Mouse (Mus musculus) left cerebral cortex, postnatal 36 days (tissue): Measurements from ENCODE around the gene Otoa. TPM values are rescaled to one million over a fixed set of nuclear protein-coding genes. Genes with fewer than 3 reads are reported as not detected.
A peak's percentile ranks its signal among the peaks of the same experiment; 100 is the strongest.

Experiments
- DNase-seq, 2 experiments: peaks; one replicate each; pipeline ENCODE4 v3.0.0; 2021 to 2022; ENCODE audit warnings: low spot score in 2 of 2, mixed read lengths in 1 of 2
- intact Hi-C: fragments of 180-260 bp; cut with DNase I; formaldehyde crosslinking; loops from one replicate; pipeline ENCODE4 v1.15.1; 2025
- total RNA-seq, 2 experiments: library from RNA; stranded (reverse); gene quantifications; 2 replicates each; pipeline ENCODE4 v1.2.3; 2021

Otoa gene
- total RNA-seq, 2 experiments from 2014 or later, result 0.25 to 1.1 TPM

DNA sequence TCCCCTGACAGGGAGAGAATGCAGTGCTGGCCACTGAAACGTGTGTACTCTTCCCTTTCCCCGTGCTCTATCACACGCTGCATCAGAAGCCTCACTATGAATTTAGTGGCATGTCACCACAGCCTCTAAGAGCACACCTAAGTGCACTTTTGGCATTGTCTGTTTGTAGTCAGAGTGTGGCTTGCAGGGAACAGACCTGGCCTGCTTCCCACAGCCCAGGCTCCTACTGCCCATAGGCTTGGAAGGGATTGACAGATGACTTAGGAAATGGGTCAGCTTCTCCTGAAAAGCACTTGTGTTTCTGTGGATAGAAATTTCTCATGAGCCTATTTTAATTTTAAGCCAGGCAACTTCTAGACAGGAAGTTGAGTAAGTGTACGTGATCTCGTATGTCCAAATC lies 6.0 kb upstream of the Otoa start:
- intact Hi-C loops, result loop anchor here (5.0 to 10.0 kb wide), 3 partner anchors 241 to 569 kb away; no protein-coding TSS in a partner anchor

DNA sequence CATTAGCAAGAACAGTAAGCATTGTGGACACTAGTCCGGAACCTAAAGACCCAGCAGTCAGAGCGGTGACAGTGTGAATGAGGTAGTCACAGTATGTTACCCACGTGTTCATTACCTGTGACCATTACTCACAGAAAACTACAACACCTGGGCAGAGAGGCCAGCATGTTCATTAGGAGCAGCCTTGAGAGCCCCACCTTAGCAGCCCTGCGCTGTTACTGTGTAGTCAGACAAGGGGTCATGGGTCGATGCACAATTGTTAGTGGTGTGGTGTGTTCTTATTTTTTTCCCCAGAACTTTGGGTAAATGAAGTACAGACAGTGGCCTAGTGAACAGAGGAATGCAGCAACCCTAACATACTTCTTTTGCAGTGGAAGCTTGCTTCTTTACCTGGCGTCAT lies 4.1 kb upstream of the Otoa start:
- intact Hi-C loops, result loop anchor here (1.0 to 10.0 kb wide), 4 partner anchors 43 to 567 kb away; no protein-coding TSS in a partner anchor
- no peak for DNase-seq

More for the DNA sequence above, 6.0 kb upstream of the Otoa start:
- no peak for DNase-seq

DNA sequence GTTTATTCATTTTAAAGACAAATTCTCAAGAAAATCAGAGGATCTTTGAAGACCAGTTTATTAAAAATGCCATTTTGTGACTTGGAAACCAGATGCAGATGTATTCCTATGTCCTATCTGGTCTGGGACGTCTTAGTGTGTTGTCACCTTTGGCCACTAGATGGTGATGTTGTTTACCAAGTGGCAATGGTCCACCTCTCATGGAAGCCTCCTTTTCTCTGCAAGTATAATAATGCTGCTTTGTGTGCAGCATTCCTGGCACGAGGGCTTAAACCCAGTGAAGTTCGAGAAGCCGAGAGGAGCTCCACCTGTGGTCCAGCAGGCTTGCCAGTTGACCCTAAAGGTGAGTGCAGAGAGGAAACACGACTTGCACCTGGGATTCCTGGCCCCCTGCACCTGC lies 3.6 kb upstream of the Otoa start:
- intact Hi-C loops, result loop anchor here (1.0 to 10.0 kb wide), 4 partner anchors 42 to 567 kb away; no protein-coding TSS in a partner anchor
- DNase-seq, result peak; percentile 49 to 64

DNA sequence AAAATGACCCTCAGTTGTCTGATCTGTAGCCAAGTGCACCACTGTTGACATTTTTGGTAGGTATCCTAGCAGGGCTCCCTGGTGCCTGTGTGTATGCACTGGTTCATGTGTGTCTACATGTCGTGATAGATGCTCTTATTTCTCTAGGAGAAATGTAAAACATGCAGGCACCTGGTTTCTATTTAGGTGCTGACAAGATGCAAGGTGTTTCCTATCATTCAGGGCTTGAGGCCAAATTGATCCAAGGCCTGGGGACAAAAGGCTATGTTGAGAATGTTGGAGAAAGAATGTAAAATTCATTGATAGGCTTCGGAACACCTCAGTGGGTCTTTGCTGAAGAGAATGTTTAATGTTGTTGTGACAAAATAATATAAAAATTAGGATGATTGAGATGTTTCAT lies 366 bp downstream of the Otoa start:
- intact Hi-C loops, result no loop called here

DNA sequence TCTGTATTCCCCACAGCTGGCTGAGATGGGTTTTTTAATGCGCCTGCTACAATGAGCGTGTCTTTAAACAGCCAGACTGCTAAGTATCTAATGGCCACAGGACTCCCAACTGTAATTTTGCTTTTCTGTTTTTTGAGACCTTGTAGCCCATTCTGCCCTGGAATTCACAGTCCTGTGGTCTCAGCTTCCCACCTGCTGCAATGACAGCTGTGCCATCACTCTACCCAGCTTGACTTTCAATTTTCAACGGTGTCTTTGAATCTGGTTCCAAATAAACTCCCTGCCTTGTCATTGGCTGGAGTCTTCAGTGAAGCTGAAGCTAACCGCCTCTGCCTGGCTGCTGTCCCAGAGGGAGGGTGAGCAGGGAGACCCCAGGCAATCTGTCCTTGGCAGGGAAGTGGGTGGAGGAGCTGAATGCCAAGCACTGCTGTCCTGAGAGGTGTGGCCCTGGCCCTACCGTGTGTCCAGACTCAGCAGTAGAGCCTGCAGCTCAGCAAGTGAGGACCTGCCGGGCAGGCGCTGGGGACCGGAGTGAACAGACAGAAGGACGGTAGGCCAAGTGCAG lies 1.6 kb downstream of the Otoa start:
- DNase-seq, result no peak
- intact Hi-C loops, result no loop called here

More for the DNA sequence above, 366 bp downstream of the Otoa start:
- no peak for DNase-seq

DNA sequence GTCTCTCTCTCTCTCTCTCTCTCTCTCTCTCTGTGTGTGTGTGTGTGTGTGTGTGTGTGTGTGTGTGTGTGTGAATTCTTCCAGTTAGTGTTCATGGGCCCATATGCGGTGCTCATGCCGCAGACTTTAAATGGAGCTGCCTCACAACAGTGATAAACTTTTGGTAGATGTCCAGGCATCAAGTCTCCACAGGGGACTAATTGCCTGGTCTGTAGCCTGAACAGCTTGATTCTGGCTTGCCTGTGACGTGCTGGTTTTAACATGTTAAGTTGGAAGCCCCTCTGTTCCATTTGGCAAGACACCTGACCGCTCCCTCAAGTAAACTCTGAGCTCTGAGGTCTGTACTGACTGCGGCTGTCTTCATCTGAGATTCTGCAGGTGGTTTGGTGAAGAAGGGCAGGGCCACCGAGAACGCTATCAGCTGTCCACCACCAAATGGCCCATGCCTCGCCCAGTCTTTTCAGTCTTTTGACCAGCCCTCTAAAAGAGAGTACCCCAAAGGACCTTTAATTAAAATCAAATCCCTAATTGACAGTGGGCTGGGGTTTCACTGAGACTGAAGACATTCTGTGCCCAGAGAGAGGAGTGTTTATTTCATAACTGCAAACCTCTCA lies 3.5 kb downstream of the Otoa start:
- DNase-seq, result no peak
- intact Hi-C loops, result no loop called here

DNA sequence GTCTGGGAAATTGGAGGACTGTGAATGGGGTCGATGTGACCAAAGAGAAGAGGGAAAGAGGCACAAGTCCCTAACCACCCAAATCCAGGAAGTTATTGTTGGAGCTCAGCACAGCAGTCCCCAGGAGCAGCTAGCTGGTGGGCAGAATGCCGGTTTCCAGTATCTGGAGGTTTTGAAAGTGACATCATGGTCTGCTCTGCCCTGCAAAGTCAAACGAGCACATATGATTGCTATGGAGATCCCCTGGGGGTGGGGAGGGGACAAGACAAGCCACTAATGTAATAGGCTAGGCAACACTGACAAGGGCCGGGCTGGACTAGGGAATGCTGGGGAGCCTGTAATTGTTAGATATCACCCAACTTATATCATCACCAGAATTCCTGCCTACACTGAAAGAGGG lies 4.0 kb downstream of the Otoa start:
- DNase-seq, result no peak
- intact Hi-C loops, result no loop called here

DNA sequence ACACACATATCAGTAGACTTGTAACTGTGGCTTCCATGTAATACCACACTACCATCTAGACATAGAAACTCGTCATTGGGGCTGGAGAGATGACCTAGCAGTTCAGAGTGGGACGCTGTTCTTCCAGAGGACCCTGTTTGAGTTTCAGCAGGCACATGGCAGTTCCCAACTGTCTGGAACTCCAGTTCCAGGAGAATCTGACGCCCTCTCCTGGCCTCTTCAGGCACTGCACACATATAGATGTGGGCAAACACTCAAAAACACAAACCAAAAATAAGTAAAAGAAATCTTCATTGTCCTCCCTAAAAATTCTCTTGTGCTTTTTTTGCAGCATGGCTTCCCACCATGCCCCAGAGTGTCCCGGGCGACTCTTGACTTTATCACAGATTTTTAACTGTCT lies 7.3 kb downstream of the Otoa start:
- DNase-seq, result no peak
- intact Hi-C loops, result no loop called here

DNA sequence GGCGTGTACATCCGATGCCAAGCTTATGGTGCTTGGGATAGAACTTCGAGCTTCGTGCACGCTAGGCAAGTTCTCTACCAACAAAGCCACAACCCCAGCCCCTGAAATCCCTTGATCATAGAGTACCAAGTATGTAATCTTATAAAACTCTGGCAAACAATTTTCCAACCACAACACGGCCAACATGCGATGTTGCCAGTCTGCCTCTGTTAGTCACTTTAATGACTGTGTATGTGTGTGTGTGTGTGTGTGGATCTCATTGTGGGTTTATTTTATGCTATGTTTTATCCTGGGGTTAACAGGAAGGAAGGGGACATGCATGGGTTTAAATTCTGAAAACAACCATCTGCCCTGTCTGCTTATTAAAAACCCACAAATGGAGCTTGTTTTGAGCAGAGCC lies 9.3 kb downstream of the Otoa start:
- intact Hi-C loops, result no loop called here
- DNase-seq, result no peak

DNA sequence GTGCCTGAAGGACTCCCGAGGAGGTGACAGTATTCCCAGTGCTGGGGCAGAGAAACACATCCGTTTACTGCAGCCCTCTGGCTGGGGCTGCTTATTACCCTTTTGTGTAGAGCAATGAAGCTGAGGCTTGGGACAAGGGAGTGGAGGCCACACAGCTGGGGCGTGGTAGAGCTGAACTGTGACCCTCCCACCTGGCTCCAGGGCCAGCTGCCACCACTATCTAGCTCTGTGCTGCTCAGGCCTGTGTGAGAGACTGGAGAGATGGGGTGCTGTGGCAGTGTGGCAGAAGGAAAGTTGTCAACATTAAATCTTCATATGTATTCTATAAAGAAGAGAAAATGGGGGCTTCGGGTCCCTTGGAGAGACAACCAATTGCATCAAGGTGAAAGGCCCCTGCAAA lies 11.6 kb downstream of the Otoa start:
- intact Hi-C loops, result no loop called here
- no peak for DNase-seq

DNA sequence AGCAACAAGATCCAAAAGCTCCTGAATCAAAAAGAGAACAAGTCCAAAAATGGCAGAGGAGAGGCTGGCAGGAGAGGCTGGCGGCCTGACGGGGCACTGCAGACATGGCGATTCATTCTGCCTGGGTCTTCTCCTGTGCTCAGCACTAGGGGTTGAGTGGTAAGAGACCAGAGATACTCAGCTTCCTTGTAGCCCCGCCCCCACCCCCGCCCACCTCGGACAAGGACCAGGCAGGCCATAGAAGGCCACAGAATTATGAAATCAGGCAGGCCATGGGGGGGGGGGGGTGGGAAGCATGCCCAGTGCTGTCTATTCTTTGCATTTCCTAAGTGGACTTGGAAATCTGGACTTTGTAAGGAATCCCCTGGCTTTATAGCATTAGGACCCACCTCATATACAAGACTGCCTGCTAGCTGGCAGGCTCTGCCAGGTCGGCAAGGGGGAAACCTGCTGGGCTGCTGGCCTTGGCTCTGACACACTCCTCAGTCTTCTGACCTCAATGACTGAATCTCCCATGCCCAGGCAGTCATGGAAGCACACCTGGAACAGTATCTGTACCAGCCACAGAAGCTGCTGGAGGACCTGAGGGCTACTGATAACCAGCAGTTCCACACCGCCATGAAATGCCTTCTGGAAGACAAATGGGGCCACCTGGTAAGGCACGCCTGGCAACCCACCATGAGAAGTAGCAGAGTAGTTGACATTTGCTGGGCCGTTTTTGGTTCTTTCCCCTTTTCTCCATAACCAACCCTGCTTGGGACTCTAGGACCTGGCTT lies 17.4 kb downstream of the Otoa start:
- no peak for DNase-seq
- intact Hi-C loops, result no loop called here

DNA sequence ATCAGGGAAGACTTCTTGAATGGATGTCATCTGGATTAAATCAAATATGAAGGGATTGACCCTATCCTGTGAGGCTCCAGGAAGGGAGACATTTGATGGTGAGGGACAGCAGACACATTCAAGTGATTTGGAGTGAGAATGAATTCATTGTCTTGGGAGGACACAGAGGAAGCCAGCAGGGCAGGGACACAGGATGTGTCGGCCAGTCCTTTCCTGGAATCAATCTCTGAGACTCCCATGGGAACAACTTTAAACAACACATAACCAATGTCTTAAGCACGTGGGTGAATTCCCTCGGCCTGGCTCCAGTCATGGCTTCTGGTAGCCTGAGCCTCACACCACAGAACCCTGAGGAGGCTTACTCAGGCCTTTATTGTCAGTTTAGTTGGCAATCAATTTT lies 26.4 kb downstream of the Otoa start:
- intact Hi-C loops, result no loop called here
- DNase-seq, result no peak

DNA sequence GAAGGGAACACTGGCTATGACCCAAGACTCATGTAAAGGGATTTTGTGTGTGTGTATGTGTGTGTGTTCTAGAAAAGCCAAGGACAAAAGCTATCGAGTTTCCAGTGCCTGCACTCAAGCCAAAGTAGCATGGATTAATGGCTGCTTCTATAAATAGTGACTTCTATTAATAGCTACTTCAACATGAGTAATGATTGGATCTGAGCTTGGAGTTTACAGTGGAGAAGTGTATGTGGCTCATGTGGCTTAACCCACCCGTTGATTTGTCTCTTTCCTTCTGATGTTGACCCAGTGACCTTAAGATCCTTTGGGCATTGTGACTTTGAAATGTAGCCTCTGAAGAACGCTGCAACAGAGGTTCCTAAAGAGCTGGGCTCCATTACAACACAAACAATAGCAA lies 29.9 kb downstream of the Otoa start:
- DNase-seq, result no peak
- intact Hi-C loops, result no loop called here

DNA sequence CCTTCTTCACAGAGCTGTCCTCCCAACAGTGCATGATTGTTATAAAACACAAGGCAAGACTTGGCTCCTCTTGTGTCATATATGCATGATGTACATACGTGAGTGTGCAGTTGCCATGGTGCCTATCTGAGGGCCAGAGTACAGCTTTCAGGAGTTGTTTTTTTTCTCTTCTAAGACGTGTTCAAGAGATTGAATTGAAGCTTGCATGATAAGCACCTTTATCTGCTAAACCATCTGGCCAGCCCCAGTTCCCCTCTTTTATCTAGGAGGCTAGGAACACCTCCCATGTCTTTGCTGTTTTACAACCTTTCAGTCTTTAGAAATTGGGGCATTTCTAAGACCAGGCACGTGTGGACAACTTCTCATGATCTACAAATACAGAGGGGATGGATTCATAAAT lies 30.3 kb downstream of the Otoa start:
- intact Hi-C loops, result no loop called here
- no peak for DNase-seq

DNA sequence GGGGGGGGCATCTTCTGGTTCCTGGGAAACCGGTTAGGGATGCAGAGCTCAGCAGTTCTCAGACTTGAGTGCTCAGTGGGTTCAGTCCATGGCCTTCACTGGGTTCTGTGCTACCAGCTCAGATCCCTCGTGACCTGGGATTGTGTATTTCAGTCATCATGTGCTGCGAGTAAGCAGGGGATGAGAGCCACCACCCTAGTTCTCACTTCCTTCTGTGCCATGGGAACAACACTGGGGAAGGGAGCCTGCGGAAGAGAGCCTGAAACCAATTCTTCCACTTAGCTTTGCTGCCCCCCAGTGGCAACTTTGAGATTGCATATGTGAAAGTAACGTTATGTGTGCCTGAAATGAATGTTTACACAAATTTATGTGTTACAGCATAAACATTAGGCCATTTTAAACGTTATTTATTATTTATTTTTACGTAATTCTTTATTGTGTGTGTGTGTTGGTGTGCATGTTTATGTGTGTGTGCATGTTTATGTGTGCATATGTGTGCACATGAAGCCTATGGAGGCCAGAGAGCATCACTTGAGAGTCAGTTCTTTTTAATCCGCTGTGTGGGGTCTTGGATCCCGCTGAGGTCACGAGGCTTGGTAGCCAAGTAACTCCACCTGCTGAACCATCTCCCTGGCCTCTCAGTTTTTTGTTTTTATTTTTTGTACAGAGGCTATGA lies 38.8 kb downstream of the Otoa start:
- peak; percentile 70 to 82 for DNase-seq
- intact Hi-C loops, result loop anchor here (1.0 kb wide), 2 partner anchors 43 to 186 kb away; no protein-coding TSS in a partner anchor

DNA sequence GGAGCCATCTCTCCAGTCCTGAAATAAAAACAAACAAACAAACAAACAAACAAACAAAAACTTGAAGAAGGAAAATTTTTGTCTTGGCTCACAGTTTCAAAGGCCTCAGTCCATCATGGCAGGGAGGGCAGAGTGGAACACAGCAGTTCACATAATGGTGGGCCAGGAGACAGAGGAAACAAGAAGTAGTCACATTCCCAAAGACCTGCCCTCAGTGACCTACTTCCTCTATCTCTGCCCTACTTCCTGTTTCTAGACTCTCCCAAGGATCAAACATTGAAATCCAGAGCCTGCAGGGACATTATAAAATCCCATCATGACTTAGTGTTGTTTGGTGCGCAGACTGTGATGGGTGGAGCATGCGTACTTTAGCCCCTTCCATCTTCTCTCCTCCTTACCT lies 49.4 kb downstream of the Otoa start:
- intact Hi-C loops, result no loop called here
- DNase-seq, result no peak

DNA sequence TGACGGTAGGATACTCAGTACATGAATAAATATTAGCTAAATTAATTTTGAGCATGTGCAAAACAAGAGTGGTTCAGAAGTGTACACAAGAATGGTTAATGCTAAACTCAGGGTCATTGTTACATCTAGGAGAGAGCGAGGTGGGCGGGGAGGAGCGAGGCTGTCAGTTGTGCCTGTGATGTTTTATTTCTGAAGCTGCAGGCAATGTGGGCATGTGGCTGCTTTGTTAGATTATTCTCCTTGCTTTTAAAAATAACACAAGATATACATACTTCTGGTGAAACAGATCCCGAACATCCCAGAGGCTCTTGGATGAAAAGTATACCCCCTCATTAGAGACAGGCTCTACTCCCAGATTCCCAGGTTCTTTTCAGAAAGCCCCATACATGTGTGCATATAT lies 59.8 kb downstream of the Otoa start:
- intact Hi-C loops, result no loop called here
- no peak for DNase-seq

DNA sequence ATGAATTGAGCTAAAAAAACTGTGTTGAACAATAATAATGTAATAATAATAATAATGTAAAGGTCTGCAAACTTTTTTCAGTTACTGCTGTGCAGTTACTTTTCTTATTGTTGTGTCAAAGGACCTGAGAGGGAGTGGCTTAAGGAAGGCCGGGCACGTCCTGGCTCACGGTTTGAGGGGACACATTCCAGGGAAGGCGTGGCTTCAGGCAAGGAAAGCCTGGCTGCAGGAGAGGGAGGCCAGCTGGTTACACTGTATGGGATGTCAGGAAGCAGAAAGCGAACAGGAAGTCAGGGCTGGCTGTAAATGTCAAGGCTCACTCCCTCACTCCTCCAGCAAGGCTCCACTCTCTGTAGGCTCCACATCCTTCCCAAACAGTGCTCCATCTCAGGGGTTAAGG lies 69.2 kb downstream of the Otoa start:
- intact Hi-C loops, result no loop called here
- DNase-seq, result no peak

DNA sequence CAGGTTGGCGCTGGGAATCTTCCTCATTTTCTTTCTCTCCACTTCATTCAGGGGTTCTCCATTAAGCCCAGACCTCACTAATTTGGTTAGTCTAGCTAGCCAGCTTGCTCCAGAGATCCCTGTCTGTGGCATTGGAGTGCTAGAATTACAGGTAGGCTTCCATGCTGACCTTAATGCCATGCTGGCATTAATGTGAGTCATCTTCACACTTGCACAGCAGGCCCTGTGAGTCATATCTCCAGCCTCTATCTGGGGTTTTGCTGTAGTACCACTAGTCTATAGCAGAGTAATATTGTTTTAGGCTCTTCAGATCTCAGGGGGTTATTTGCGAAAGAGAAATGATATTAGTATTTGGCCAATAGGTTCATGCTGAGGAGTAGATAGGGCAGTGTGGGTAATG lies 70.7 kb downstream of the Otoa start:
- intact Hi-C loops, result no loop called here
- no peak for DNase-seq

DNA sequence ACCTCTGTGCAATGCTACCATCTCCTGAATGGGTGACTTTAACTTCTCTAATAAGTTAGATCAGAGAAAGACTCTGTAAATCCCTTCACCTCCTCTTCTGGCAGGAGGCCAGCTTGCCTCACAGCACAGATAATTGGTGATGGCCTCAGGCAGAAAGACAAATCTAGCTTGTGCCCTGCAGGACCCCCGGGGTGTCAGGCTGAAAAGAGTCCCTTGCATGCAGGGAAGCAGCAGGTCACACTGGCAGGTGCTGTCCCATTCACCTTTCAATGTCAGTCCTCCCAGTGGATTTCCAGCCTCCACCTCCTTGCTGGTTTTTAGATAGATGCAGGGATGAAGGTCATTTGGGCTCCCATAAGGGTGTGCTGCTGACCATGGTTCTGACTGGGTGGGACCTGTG lies 84.2 kb downstream of the Otoa start:
- no peak for DNase-seq
- intact Hi-C loops, result no loop called here
